Mouse (Mus musculus) embryonic fibroblast, embryonic 13.5 days (primary cell): ENCODE results near the gene Ccdc180. TPM values are rescaled to one million over a fixed set of nuclear protein-coding genes. Genes with fewer than 3 reads are reported as not detected.

Source experiments
- H3K27ac ChIP-seq: 2 replicates; pipeline ENCODE4 v1.5.1; 2012; ENCODE audit warnings: low read length, control low read depth, inconsistent platforms; ENCODE audit not compliant: insufficient read depth
- H3K4me1 ChIP-seq: 2 replicates; pipeline ENCODE4 v1.6.1; 2011; ENCODE audit warnings: low read length; ENCODE audit not compliant: control insufficient read depth, insufficient read depth
- H3K4me3 ChIP-seq: 2 replicates; pipeline ENCODE4 v1.5.1; 2011; ENCODE audit warnings: mild to moderate bottlenecking, control low read depth, low read length; ENCODE audit not compliant: insufficient read depth
- CTCF ChIP-seq: IDR thresholded peaks from 2 replicates; pipeline ENCODE4 v1.5.1; 2011; ENCODE audit warnings: mild to moderate bottlenecking, control low read depth, low read length, moderate library complexity, borderline replicate concordance; ENCODE audit not compliant: insufficient read depth
- POLR2A ChIP-seq: IDR thresholded peaks from 2 replicates; pipeline ENCODE4 v1.6.1; 2011; ENCODE audit warnings: low read depth, mild to moderate bottlenecking, control low read depth, low read length, moderate library complexity
- polyA plus RNA-seq: library from polyadenylated mRNA; stranded (reverse); fragments of >200 nt; gene quantifications from 2 replicates; pipeline ENCODE4 v1.2.4, GENCODE M21; 2011; ENCODE audit warnings: low read depth; ENCODE audit not compliant: missing spikeins, insufficient read length

Ccdc180 gene
- polyA plus RNA-seq, result not detected in 2 replicates

GRCm38 (mm10) chr4:45890066-45890761 lies at the start of gene Ccdc180:
Ccdc180 (plus strand) TSS chr4:45890303.
- TF ChIP-seq POLR2A (no peak), CTCF (no peak)
- H3K4me3 ChIP-seq, result no peak within 1 kb of the TSS
- H3K27ac ChIP-seq, result no peak within 1 kb of the TSS
- H3K4me1 ChIP-seq, result peaks cover 2% of the 10 kb centered on the region; the same call in 1 of the 2 replicates

DNA sequence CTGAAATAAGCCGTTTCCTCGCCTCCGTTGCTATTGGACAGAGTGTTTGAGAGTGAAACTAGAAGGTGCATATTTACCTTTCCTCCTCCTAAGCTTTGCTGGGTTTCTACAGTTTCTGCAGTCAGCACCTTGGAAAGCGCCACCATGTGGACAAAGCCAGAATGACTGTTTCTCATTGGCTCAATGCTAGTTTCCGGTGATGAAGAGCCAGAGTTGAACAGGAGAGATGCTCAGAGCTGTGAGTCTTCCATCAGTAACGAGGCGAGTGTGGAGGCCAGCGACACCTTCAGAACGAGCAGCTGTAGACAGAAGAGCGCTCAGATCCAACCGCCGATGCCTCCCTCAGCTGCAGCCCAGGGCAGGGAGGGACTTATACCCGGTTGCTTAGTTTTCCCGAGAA lies 45.7 kb upstream of the Ccdc180 start:
- TF ChIP-seq POLR2A (no peak), CTCF (no peak)
- Histone ChIP-seq H3K27ac (no peak overlapping the region), H3K4me3 (no peak overlapping the region), H3K4me1 (no peaks in the 10 kb centered on the region)

- TF ChIP-seq POLR2A, result no peak
- TF ChIP-seq CTCF, result no peak
- H3K4me1 ChIP-seq, result peaks cover under 1% of the 10 kb centered on the region; the same call in 1 of the 2 replicates
- H3K4me3 ChIP-seq, result no peak overlapping the region
- H3K27ac ChIP-seq, result no peak overlapping the region
These were observed 43.8 kb upstream of the Ccdc180 start for GRCm38 (mm10) chr4:45846263-45846662.

DNA sequence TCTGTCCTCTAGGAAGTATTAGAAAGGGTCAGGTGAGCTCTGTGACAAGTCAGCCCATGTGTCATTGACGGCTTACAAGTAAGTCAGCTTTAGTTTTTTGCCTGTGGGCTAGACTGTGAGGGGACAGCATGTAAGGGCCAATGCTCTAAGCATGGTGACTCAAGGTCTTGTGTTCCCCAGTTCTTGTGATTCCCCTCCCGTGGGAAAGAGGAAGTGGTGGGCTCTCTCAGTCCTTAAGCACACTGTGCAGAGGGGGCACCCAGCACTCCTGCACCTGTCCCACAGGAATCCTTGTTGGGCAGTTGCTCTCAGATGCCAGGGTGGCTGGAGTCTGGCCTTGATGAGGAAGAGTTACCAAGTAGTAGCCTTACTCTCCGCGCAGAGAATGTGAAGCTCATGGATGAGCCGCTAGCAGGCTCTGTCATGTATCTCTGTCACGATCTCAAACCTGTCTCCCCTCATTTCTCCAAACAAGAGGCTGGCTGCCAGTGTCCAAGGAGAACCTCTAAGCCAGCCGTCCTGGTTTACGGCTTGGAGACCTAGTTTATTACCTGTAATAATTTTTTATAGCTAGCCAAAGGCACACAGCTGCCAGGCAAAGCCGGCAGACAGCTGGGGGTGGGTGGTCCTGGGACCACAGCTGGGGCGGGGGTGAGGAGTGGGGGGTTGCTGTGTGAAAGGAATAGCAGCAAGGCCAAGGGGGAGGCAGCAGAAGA lies 41.8 kb upstream of the Ccdc180 start, which contains the start of gene Stra6l:
Gene Stra6l, plus strand, starts transcription at position 556 of the 716 bp plus-strand sequence.
- H3K27ac ChIP-seq, result no peak within 1 kb of the TSS
- H3K4me3 ChIP-seq, result no peak within 1 kb of the TSS
- peaks cover 4% of the 10 kb centered on the region for H3K4me1 ChIP-seq
- no peak for TF ChIP-seq POLR2A
- TF ChIP-seq CTCF, result no peak

DNA sequence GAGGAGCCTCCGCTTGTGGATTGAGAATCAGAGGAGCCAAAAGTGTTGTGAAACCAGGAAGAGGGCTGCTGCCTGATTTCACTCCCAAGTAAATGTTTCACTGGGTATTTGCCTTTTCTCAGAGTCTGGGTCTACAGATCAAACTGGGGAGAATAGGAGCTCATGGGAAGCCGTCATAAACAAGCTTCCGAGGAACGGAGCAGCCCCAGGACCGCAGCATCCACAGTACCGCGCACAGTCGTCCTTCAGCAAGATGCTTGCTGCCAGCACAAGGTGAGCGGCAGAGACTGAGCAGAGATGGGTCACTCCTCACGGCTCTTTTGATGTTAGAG lies 41.3 kb upstream of the Ccdc180 start:
- no peak overlapping the region for H3K4me3 ChIP-seq
- H3K4me1 ChIP-seq, result peaks cover 4% of the 10 kb centered on the region
- no peak for TF ChIP-seq POLR2A
- TF ChIP-seq CTCF, result no peak
- H3K27ac ChIP-seq, result no peak overlapping the region

- no peak overlapping the region for H3K27ac ChIP-seq
- H3K4me1 ChIP-seq, result peaks cover 4% of the 10 kb centered on the region
- no peak for TF ChIP-seq CTCF
- TF ChIP-seq POLR2A, result no peak
- H3K4me3 ChIP-seq, result no peak overlapping the region
These were observed 40.7 kb upstream of the Ccdc180 start for GRCm38 (mm10) chr4:45849419-45849818.

DNA sequence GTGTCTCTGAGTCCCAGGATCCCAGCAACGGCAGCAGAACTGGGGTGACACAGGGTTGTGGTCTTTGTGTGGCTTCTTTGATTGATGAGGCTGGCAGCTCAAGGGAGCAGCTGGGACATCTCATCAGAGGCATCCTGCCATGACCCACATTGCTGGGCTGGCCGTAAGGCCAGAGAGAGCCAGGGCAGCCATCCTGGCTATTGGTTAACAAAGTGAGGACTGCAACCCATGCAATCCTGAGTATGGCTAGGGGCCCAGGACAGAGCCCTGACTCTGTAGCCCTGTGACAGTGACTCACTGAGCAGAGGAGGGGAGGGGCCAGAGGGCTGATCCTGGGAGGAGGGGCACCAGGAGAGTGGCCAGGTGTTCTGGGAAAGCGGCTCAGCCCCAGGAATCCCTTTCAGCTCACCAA lies 38.5 kb upstream of the Ccdc180 start:
- peaks cover 4% of the 10 kb centered on the region for H3K4me1 ChIP-seq
- no peak overlapping the region for H3K27ac ChIP-seq
- no peak for TF ChIP-seq CTCF
- H3K4me3 ChIP-seq, result no peak overlapping the region

DNA sequence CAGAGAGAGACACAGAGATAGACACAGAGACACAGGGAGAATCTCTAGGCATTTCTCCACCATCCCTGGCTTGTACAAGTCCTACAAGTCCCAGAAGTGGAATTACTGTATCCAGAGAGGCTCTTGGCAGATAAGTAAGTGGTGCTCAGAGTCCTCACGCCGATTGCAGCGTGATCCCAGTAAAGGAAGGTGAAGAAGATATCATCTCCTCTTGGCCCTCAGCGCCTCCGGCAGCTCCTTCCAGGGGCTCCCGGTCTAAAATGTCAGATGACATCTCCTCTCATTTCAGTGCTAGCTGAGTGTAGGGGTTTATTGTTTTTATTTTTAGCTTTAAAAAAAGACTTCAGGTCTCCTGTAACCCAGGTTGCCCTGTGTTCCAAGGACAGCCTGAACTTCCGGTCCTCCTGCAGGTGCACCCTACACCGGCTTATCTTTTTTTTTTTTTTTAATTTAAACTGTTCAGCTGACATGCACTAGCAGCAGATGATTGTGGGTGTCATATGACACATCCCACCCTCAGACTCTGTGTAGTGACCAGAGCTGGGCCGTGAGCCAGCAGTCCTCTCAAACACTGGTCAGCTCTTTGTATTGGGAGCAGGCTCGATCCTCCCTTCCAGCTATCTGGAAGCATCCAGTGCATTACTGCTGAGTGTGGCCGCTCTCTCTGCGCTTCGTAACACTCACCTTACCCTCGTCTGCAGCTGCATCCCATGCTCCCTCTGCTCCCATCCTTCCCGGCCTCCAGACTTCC lies 36.4 kb upstream of the Ccdc180 start:
- TF ChIP-seq CTCF (no peak), POLR2A (no peak)
- Histone ChIP-seq H3K27ac (no peak overlapping the region), H3K4me3 (no peak overlapping the region), H3K4me1 (peaks cover 4% of the 10 kb centered on the region)

DNA sequence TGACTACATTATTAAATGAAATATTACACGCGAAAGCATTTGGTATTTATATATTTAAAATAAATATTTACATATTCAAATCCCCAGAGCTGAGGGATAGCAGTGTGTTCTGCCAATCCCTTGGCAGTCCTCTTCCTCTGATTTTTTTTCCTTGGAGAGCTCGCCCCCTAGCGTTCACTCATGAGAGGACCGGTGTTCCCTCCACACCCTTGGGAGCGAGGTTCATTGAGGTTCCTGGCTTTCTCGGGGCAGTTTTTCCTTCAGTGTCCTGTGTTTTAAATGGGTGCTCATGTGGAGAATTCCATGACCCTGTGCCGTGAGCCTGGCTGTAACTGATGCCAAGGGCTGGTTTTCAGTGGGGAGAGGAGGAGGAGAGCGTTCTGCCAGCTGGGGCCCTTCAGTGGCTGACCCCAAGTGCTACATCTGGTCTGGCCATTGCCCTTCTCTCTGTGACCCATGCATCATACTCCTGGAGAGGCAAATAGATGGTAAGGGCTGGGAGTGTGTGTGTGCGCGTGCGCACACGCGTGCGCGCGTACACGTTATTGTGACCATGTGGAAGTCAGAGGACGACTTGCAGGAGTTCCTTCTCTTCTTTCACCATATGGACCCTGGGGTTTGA lies 34.2 kb upstream of the Ccdc180 start:
- Histone ChIP-seq H3K27ac (no peak overlapping the region), H3K4me3 (no peak overlapping the region), H3K4me1 (peaks cover 4% of the 10 kb centered on the region)
- peak; percentile 70; the same call in 1 of the 2 replicates for TF ChIP-seq CTCF
- no peak for TF ChIP-seq POLR2A
